Mouse (Mus musculus): Measurements from ENCODE around the gene Gpatch3.

DNA sequence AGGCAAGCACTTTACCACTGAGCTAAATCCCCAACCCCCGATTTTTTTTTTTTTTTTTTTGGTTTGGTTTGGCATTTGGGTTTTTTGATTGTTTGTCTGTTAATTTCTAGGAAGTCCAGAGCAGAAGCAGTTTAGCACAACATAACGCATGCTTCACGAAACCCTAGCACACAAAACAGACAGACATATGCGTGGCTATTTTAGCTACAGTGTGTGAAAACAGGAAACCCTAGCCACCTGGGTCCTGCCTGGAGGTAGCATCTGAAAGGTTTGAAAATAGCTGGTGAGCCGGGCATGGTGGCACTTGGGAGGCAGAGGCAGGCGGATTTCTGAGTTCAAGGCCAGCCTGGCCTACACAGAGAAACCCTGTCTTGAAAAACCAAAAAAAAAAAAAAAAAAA, 21.5 kb downstream of the Gpatch3 start:
- no peak for TF ChIP-seq POLR2A (IDR thresholded peaks at IDR 0.05; ENCODE audit: control insufficient read depth, low read depth, low read length)
- no peak for TF ChIP-seq CTCF (IDR thresholded peaks at IDR 0.05; ENCODE audit: control insufficient read depth, insufficient read depth, insufficient replicate concordance, low read depth, low read length)

Measured in testis, adult 2 months (tissue).